Mouse (Mus musculus) testis, adult 2 months (tissue): Measurements from ENCODE around the gene Ankrd13c.
A peak's percentile ranks its signal among the peaks of the same experiment; 100 is the strongest.

Experiments
- CTCF ChIP-seq: fragments of 200-500 bp; IDR thresholded peaks from 2 replicates; pipeline ENCODE4 v1.5.1; 2012; ENCODE audit warnings: low read depth, mild to moderate bottlenecking, inconsistent platforms, low read length, moderate library complexity; ENCODE audit not compliant: control insufficient read depth, insufficient read depth, insufficient replicate concordance
- POLR2A ChIP-seq: fragments of 200-500 bp; IDR thresholded peaks from 2 replicates; pipeline ENCODE4 v1.6.1; 2012; ENCODE audit warnings: low read depth, mild to moderate bottlenecking, inconsistent platforms, low read length, moderate library complexity; ENCODE audit not compliant: control insufficient read depth

DNA sequence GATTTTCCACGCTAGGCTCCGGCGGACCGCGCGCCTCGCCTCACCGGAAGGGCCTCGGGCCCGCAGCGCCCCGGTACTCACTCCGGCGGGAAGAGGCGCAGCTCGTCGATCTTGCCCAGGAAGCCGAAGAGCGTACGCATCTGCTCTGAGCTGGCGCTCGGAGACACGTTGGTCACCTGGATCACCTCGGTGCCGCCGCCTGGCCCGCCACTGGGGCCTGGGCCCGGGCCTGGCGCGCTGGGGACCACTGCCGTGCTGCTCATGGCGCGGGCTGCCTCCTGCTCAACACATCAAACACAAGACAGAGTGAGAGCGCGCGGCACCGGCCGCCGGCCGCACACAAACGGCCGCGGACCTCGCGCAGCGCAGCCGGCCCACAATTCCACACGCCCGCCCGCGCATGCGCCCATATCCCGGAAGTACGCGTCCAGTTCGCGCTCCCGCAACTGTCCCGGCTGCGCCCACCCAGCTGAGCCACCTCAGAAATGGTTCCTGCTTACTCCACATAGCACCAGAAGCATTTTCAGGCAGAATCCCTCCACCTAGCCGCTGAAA is 84.4 kb downstream of the Ankrd13c start:
- TF ChIP-seq CTCF (peak; percentile 15; the same call in 1 of the 2 replicates), POLR2A (peak; percentile 89)
